Mouse (Mus musculus) heart, postnatal 25 days (tissue): ENCODE results near the gene Scgb1c1. TPM values are rescaled to one million over a fixed set of nuclear protein-coding genes. Genes with fewer than 3 reads are reported as not detected.

Experiments used
- DNase-seq: peaks from one replicate; pipeline ENCODE4 v3.0.0; 2022; ENCODE audit warnings: low spot score
- intact Hi-C: fragments of 180-260 bp; cut with DNase I; formaldehyde crosslinking; loops from one replicate; pipeline ENCODE4 v1.15.1; 2025
- total RNA-seq, 2 experiments: library from RNA; stranded (reverse); gene quantifications; 2 replicates each; pipeline ENCODE4 v1.2.3; 2021

Scgb1c1 gene
- total RNA-seq, 2 experiments from 2014 or later, result 10.8 to 14.5 TPM

DNA sequence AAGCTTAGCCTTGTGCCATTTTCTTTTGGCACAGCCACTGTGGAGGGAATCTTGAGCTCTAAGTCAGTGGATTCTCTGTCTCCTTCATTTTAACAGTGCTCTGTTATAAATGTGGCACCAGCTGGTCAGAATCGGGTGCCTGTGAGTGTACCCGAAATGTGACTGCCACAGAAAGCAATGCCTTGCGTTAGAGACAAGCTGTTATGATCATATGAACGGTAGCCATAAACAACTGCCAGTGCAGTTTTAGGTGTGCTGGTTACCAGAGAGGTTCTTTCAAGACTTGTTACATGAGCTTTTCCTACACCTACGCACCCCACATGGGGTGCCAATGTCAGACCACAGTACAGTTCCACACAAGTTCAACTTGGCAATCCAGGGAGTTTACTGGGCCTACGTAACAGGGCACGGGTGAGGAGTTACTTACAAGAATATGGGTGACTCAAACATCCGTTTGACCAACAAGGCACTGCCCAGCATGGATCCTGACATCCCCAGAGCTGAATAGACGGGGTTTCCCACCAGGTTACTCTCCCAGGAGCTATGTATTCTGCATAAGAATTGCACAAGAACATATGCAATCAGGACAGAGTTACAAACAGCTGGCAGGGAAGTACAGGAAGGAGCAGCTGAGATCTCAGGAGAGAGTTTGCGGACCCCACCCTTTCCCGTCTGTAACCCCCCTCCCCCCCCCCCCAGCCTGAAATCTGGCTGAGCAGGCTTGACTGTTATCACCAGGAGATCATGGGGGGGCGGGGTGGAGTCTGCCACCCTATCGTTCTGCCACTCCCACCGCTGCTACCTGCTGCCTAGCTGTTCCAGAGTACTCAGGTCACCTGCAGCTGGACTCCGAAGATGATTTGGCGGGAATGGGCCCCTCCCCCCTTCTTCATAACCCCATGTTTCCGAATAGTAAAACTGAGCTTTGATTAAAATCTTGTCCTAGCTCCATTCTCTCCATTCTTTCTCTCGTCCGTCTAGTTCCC lies 4.3 kb upstream of the Scgb1c1 start:
- DNase-seq, result no peak
- intact Hi-C loops, result no loop called here

DNA sequence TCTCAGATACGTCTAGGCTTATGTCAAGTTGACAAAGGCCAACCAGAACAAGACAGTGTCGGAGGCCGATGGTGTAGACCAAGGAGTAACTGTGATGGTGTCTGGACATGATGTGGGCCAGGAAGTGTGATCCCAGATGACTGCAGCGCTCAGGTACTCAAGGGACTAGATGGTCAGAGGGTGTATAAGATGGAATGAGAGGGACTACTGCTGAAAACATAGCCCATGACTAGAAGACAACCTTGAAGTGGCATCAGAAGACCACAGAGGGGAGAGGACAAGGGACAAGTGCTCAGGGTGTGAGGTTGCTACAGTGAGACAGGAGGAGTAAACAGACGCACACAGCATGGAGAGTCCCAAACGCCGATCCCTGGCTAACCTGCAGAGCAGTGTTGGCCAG lies 1.5 kb upstream of the Scgb1c1 start:
- no peak for DNase-seq
- intact Hi-C loops, result loop anchor here (2.0 kb wide), 1 partner anchor 205 kb away; no protein-coding TSS in a partner anchor

DNA sequence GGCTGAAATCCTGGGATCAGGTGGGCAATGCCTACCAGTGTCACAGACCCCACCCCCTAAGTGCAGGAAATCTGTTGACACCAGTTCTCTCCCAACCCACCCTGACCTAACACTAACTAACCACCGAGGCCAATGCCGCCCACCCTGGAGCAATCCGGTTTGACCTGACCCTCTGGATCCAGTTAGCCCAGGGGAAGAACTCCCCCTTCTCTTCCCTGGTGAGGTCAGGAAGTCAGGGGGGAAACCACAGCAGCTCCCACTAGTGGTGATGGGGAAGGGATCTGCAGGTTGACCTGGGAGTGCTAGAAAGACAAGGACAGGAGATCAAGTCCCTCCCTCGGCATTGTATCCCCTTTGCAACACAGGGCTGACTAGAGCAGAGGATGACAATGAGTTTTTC lies 336 bp downstream of the Scgb1c1 start:
- no peak for DNase-seq
- intact Hi-C loops, result loop anchor here (1.0 to 5.0 kb wide), 3 partner anchors 58 to 332 kb away; no protein-coding TSS in a partner anchor

DNA sequence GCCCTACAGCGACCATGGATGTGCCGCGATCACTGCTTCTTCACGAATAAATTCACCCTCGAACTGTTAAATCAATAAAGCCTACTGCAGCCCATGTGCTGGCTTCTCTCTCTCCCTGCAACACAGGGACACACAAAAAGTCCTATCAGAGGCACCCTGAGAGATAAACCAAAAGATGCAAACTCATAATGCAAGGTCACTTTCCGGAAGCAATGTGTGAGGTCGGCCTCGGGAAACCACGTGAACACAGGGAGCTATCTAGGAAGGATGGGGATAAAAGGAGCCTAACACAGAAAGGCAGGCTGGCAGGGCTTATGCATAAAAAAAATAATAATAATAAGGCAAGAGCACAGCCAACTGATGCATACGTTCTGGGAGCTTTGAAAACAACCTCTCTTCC lies 1.3 kb downstream of the Scgb1c1 start:
- intact Hi-C loops, result loop anchor here (5.0 kb wide), 1 partner anchor 331 kb away; no protein-coding TSS in a partner anchor
- no peak for DNase-seq

DNA sequence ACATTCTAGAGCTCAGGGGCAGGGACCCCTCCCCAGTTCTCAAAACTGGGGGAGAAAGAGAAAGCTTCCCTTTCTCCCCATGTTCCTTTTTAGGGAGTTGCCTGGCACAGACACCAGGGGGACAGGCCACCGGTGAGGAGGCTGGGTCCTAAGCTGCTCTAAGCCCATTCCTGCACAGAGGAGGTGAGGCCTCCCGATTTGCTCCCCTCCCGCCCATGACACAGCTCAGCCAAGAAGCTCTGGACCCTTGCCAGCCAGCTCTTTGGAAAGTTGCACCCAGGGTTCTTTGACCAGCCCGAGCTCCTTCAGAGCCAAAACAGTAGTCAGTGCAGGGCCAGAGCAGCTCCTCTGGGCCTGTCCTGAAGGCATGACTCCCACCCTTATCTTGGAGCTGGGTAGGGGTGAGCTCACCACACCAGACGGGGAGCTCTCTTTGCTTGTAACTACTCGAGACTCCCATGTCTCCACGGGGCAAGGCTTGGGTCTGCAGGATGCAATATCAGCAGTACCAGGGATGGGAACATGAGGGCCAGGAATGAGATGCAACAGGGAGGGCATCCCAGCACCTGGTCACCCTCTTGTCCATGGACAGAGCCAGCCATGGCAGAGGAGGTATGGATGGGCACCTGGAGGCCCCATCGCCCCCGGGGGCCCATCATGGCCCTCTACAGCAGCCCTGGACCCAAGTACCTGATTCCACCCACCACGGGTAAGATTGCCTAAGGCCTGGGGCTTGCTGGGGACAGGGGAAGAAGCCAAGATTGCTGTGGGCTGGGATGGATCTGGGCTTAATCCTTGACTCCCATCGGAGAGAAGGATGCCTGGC lies 2.6 kb downstream of the Scgb1c1 start, which contains the start of gene Odf3:
Gene Odf3, plus strand, starts transcription at position 51 of the 826 bp plus-strand sequence.
- no peak for DNase-seq
- intact Hi-C loops, result loop anchor here (5.0 kb wide), 1 partner anchor 329 kb away; no protein-coding TSS in a partner anchor

DNA sequence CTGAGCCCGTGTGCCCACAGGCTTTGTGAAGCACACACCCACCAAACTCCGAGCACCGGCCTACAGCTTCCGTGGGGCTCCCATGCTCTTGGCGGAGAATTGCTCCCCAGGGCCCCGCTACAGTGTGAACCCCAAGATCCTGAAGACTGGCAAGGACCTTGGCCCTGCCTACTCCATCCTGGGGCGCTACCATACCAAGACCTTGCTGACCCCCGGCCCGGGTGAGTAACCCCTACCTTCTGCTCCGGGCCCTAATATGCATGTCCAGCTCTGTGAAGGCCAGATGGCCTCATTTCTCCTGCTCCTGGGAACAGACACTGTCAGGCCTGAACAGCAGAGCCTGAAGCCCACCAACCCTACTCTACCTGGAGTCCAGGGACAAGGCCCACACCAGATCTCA lies 3.2 kb downstream of the Scgb1c1 start:
- intact Hi-C loops, result loop anchor here (5.0 kb wide), 1 partner anchor 329 kb away; no protein-coding TSS in a partner anchor
- no peak for DNase-seq

DNA sequence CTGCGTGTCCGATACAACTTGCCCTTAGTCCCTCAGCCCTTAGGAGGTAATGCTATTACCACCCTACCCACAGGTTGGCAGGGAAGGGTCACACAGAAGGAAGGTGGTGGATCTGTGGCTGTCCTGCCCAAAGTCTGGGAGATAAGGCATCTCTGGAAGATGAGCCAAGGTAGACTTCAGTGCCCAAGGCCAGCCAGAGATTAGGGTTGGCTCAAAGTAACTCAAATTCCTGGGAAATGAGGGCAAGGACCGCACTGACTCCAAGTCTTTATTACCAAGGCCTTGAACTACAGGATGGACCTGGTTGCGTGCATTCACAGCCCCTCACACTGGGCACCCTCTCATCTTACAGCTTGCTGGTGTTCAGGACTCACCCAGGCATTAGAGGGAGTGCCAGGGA lies 6.6 kb downstream of the Scgb1c1 start:
- no peak for DNase-seq
- intact Hi-C loops, result no loop called here

DNA sequence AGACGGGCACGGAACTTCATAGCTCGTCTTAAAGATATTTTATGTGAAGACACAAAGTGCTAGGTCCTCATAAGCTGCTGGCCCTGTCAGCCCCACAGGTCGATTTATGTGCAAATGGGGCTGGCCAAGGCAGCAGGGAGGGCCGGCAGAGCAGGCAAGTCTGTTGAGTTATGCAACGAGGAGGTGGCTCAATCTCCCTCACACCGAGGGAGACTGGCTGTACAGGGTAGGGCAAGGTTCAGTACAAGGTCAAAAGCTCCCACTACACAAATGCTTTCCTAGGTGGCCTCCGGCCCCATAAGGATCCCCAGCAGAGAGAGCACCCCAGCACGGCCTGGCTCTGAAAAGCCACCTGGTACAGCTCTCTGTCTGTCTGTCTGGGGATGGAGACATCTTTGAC lies 8.0 kb downstream of the Scgb1c1 start:
- intact Hi-C loops, result no loop called here
- no peak for DNase-seq

DNA sequence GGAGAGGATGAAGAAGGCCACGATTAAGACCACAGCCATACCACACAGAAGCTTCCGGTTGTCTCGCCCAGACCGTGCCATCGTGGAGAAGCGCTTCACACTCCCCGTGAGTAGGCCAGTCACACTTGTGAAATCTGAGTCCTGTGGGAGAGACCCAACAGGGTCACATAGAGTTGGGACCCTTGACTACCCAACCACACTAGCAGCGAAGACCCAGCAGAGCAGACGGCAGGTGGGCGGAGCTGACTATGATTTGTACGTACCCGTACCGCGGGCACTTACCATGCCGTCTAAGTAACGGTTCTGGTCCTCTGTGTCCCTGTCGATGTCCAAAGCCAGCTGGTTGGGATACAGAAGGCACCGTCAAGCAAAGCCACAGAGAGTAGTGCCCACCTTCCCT lies 9.1 kb downstream of the Scgb1c1 start:
- intact Hi-C loops, result no loop called here
- DNase-seq, result no peak

DNA sequence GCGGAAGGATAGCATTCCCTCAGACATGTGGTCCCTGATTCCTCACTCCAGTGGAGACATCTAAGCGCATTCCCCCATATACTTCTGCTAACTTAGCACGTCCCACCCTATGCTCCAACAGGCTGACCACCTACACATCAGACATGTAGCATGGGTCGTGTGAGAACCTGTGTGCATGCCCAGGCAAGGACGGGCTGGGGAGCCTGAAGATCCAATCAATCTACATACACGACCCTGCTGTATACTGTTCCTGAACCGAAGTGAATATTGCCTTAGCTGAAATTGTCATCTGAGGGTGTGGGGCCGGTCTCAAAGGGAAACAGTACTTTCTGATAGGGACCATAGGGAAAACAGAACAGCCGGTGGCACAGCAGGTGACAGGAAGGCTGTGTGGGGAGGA lies 9.8 kb downstream of the Scgb1c1 start:
- DNase-seq, result no peak
- intact Hi-C loops, result no loop called here

DNA sequence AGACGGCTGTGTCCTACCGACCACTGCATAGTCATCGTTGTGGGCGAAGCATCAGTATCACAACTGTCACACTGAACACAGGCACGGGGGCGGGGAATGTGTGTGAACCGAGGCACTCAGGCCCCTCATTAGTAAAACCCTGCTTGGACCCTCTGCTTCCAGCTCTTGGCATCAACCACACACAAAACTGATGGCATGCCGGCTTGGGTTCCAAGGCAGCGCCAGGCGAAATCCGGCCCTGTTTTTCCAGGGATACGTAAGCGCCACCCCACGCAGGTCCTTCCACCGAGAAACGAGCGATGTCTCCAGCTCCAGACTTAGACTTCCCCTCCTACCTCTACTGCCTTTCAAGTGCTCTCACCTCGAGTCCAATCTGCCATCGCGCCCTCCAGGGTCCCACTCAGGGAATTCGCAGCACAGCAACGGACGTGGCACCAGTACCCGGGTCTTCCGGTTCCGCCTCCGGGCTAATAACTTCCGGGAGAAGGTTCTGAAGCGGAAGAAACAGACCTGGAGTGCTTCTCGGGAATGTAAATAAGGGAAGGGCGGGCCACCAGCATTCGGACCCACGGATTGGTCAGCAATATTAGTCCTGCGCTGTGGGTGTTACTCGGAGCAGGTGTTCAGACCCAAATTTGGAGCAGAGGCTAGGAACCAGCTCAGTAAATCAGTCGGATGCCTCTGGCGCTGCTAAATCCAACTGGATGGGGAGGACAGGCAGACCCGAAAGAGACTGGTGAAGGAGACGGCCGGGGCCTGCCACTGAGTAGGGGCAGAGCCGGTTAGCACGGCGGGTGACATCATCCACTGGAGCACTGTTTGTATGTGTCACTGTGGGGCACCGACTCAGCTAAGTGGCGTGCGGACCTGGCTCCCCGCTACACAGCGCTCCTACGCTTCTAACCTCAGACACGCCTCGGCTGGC lies 10.8 kb downstream of the Scgb1c1 start, which contains the start of gene Gm45785:
Gene Gm45785, minus strand, starts transcription at position 472 of the 925 bp plus-strand sequence.
- peak; percentile 82 for DNase-seq
- intact Hi-C loops, result no loop called here

DNA sequence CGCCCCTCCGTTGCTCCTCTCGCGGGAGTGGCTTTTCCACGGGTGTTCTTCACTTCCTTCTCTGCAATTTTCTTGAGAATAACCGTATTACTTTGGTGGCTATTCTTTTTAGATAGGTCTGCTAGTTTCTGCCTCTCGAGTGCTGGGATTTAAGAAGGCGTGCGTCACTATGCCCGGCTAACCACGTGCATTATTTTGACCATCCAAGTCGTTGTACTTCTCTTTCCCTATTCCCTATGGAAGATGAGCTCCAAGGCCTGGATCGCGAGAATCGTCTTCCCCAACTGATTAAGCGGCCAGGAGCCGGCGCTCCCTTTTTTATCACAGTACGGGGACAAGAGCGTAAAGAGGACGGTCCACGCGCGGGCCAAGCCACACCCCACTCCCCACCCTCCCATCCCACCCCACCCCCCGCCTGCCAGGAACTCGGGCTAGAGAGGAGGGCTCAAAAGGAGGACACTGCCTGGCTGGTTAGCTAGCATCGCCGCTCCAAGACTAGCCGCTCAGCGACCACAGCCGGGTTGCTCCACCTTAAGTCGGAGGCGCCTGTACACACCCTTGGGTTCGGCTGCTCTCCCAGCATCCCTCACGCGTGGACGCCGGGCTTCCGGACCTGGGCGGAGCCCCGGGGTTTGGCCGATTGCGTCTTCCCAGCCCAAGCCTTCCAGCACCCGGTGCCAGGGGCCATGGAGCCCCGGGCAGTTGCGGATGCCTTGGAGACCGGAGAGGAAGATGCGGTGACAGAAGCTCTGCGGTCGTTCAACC lies 11.6 kb downstream of the Scgb1c1 start, which contains the start of gene Ric8a:
Gene Ric8a, plus strand, starts transcription at position 173 of the 765 bp plus-strand sequence.
- DNase-seq, result peak; percentile 89
- intact Hi-C loops, result loop anchor here (1.0 kb wide), 1 partner anchor 25 kb away; the partner anchor contains the start of gene Sirt3

DNA sequence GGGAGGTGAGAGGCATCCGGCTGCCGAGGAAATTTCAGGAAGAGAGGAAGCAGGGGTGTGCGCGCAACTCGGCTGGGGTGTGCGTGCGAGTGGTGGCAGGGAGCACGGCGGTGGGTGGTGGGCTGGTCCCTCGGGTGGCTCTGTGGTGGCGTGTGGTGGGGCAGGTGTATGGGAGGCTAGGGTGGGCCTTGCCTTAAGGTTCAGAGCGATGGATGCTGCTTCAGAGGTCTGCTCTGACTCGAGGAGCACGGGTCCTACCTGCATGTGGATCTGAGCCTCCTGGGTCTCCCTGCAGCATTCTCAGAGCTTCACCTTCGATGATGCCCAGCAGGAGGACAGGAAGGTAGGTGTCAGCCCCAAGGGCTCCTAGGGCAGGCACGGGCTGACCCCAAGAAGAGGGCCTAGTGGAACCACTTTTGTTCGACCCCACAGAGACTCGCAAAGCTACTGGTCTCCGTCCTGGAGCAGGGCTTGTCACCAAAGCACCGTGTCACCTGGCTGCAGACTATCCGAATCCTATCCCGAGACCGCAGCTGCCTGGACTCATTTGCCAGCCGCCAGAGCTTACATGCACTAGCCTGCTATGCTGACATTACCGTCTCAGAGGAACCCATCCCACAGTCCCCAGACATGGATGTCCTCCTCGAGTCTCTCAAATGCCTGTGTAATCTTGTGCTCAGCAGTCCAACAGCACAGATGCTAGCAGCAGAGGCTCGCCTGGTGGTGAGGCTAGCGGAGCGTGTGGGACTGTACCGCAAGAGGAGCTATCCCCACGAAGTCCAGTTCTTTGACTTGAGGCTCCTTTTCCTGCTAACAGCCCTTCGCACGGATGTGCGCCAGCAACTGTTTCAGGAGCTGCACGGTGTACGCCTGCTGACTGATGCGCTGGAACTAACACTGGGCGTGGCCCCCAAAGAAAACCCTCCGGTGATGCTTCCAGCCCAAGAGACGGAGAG lies 12.5 kb downstream of the Scgb1c1 start, which contains the start of gene Bet1l:
Gene Bet1l, minus strand, starts transcription at position 28 of the 956 bp plus-strand sequence.
- DNase-seq, result no peak
- intact Hi-C loops, result loop anchor here (1.0 kb wide), 1 partner anchor 24 kb away; the partner anchor contains the start of gene Sirt3

DNA sequence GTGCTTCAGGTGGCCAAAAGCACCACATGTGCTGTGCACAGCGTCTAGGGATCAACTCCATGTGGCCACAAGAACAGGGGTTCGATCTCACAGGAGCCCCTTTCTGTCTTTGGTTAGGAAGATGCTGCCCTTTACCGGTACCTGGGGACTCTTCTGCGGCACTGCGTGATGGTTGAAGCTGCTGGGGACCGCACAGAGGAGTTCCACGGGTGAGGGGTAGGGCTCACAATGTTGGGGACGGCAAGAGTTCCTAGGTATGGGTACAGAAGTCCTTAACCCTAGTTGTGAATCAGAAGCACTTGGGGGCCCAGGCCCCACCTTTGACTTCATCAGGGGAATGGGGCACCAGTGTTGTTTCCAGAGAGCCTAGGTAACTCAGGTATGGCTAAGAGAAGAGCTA lies 13.4 kb downstream of the Scgb1c1 start:
- intact Hi-C loops, result no loop called here
- no peak for DNase-seq

DNA sequence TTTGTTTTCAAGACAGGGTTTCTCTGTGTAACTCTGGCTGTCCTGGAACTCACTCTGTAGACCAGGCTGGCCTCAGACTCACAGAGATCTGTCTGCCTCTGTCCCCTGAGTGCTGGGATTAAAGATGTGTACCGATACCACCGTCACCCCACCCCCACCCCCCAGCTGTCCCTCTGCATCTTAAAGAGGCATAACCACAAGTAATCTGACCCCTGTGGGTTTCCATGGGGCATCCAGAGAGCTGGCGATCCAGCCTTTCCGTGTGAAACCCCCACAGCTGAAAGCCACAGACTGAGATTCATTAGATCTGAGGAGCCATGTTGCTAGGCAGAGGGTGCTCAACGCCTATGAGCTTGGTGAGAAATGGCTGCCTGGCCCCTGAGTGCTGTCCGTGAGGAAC lies 14.7 kb downstream of the Scgb1c1 start:
- intact Hi-C loops, result no loop called here
- no peak for DNase-seq

DNA sequence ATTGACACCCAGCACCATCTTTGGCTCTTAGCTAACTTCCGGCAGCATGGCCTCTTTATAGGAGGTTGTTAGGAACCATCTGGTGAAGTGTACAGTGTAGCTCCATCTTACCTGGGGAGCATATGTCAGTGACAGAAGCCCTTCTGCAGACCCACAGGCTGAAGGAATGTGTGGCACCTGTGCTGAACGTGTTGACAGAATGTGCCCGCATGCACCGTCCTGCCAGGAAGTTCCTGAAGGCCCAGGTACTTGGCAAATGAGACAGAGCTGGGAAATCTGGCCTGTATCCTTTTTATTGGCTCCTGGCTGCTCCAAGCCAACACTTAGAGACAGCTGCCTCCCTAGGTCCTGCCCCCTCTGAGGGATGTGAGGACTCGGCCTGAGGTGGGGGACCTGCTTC lies 15.4 kb downstream of the Scgb1c1 start:
- DNase-seq, result no peak
- intact Hi-C loops, result no loop called here

DNA sequence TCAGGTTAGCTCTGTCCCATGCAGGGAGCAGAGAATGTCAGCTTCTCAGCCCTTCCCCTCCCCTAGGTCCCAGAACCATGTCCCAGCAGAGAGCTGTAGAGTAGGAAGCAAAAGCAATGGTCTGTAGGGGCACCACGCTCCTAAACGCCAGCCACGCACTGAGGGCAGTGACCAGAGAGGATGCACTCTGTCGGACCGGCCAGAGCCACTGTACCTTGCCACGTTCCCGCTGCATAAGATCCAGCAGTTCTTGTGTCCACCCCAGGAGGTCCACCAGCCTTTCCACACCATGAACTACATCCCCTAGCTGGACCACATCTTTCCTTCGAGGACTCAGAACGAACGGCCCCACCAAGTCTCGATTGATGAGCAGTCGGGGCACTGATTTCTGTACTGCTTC lies 19.4 kb downstream of the Scgb1c1 start:
- no peak for DNase-seq
- intact Hi-C loops, result no loop called here
